Mouse (Mus musculus) lung, postnatal 0 days (tissue): ENCODE data around the gene Rgs12. TPM values are rescaled to one million over a fixed set of nuclear protein-coding genes. Genes with fewer than 3 reads are reported as not detected.
A peak's percentile ranks its signal among the peaks of the same experiment; 100 is the strongest.

ENCODE experiments used
- ATAC-seq: fragments of 200-750 bp; cut with Nextera tagmentation; 2 replicates; pipeline ENCODE4 v1.8.0; 2017; ENCODE audit warnings: moderate library complexity
- DNase-seq: peaks from one replicate; pipeline ENCODE4 v3.0.0-alpha.2; 2016; ENCODE audit warnings: low spot score
- H3K27ac ChIP-seq: fragments of 300-500 bp; sonication (generic); 2 replicates; pipeline ENCODE4 v1.5.1; 2014; ENCODE audit warnings: antibody characterized with exemption, mild to moderate bottlenecking, low read length, mixed read lengths
- H3K27me3 ChIP-seq: fragments of 300-500 bp; sonication (generic); replicated peaks from 2 replicates; pipeline ENCODE4 v1.6.1; 2014; ENCODE audit warnings: low read length, mixed read lengths; ENCODE audit not compliant: insufficient read depth
- H3K36me3 ChIP-seq: fragments of 300-500 bp; sonication (generic); 2 replicates; pipeline ENCODE4 v1.6.1; 2014; ENCODE audit warnings: low read length, mixed read lengths; ENCODE audit not compliant: insufficient read depth
- H3K4me1 ChIP-seq: fragments of 300-500 bp; sonication (generic); 2 replicates; pipeline ENCODE4 v1.6.1; 2014; ENCODE audit warnings: antibody characterized with exemption, low read depth, low read length, mixed read lengths; ENCODE audit not compliant: insufficient read depth
- H3K4me2 ChIP-seq: fragments of 300-500 bp; sonication (generic); replicated peaks from 2 replicates; pipeline ENCODE4 v1.6.1; 2014; ENCODE audit warnings: low read depth, mild to moderate bottlenecking, low read length, moderate library complexity, mixed read lengths
- H3K4me3 ChIP-seq: fragments of 300-500 bp; sonication (generic); 2 replicates; pipeline ENCODE4 v1.5.1; 2014; ENCODE audit warnings: low read depth, low read length
- H3K9ac ChIP-seq: fragments of 300-500 bp; sonication (generic); replicated peaks from 2 replicates; pipeline ENCODE4 v1.6.1; 2014; ENCODE audit warnings: low read depth, mild to moderate bottlenecking
- H3K9me3 ChIP-seq: fragments of 300-500 bp; sonication (generic); 2 replicates; pipeline ENCODE4 v1.6.1; 2016; ENCODE audit warnings: low read length, mixed read lengths
- CTCF ChIP-seq: IDR thresholded peaks from 2 replicates; pipeline ENCODE4 v1.5.1; 2016; ENCODE audit warnings: antibody characterized with exemption, mild to moderate bottlenecking
- EP300 ChIP-seq: IDR thresholded peaks from 2 replicates; pipeline ENCODE4 v1.6.1; 2016; ENCODE audit warnings: antibody characterized with exemption, mild to moderate bottlenecking, control low read depth
- WGBS: fragments of 180-500 bp; shearing (Covaris S2); extraction: QIAGEN DNeasy Blood & Tissue Kit; methylation state at CpG from one replicate; pipeline ENCODE4 v1.1.7; 2014; 5-methylcytosine and 5-hydroxymethylcytosine counted together
- polyA plus RNA-seq: library from polyadenylated mRNA; unstranded; fragments of >200 nt; fragmentation: Nextera tagmentation; extraction: Ambion mirVana; gene quantifications from 2 replicates; pipeline ENCODE4 v1.2.1, GENCODE M21; 2015

Gene Rgs12
- polyA plus RNA-seq, 1 experiment from 2014 or later, result 45.5 TPM

- no peak for ATAC-seq
- H3K9me3 ChIP-seq, result no peaks in the 10 kb centered on the region
- H3K4me1 ChIP-seq, result no peaks in the 10 kb centered on the region
- no peak overlapping the region for H3K4me2 ChIP-seq
- TF ChIP-seq CTCF, result no peak
- TF ChIP-seq EP300, result no peak
- no peaks in the 10 kb centered on the region for H3K36me3 ChIP-seq
- H3K4me3 ChIP-seq, result no peak overlapping the region
- no peaks in the 10 kb centered on the region for H3K27me3 ChIP-seq
- H3K9ac ChIP-seq, result no peak overlapping the region
- DNase-seq, result no peak
- H3K27ac ChIP-seq, result no peak overlapping the region
- WGBS, result 57% methylated on average over 10 of the region's 10 CpGs
These were observed 7.4 kb upstream of the Rgs12 start for GRCm38 (mm10) chr5:34941710-34942470.

DNA sequence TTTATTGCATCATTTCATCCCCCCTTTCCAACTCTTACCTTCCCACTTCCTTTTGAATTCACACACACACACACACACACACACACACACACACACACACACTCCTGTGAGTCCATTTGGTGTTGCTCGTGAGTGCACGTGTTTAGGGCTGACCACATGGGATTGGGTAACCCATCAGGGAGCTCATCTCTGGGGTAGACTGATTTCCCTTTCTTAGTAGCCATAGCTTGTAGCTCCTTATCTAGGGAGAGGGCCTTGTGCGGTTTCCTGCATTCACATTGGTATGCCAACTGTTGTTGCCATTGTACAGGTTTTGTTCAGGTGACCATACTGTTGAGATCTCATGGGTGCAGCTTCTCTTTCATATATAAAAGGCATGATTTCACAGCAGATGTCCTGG lies 5.8 kb upstream of the Rgs12 start:
- no peaks in the 10 kb centered on the region for H3K36me3 ChIP-seq
- H3K27me3 ChIP-seq, result no peaks in the 10 kb centered on the region
- H3K4me3 ChIP-seq, result no peak overlapping the region
- H3K27ac ChIP-seq, result no peak overlapping the region
- ATAC-seq (no peak), DNase-seq (no peak)
- TF ChIP-seq EP300, result no peak
- TF ChIP-seq CTCF, result no peak
- 88% methylated on average over 3 of the region's 3 CpGs for WGBS
- H3K9me3 ChIP-seq, result no peaks in the 10 kb centered on the region
- H3K4me1 ChIP-seq, result no peaks in the 10 kb centered on the region
- no peak overlapping the region for H3K9ac ChIP-seq
- no peak overlapping the region for H3K4me2 ChIP-seq

DNA sequence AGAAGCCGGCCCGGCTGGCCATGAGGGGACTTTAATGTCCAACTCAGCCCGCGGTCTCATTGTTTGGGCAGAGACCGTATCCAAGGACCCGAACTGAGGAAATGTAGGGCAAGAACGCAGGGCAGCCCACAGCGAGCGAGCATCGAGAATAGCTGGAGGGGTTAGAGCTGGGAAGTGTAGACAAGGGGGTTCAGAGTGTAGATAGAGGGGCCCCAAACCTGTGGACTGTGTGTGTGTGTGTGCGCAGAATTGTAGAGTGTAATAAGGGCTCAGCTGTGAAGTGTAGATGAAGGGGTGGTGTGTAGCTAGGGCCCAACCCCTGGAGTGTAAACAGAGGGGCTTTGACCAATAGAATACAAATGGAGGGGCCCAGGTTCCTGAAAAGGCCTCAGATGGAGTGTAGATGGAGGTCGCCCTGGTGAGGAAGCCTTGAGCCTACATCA lies 545 bp downstream of the Rgs12 start:
- no peak for DNase-seq
- Histone ChIP-seq H3K4me2 (peak overlapping the region; percentile 88), H3K27me3 (no peaks in the 10 kb centered on the region), H3K4me1 (peaks cover 10% of the 10 kb centered on the region; the same call in 1 of the 2 replicates), H3K36me3 (no peaks in the 10 kb centered on the region), H3K9ac (peak overlapping the region; percentile 84), H3K4me3 (peak overlapping the region; percentile 79), H3K27ac (peak overlapping the region; percentile 85), H3K9me3 (no peaks in the 10 kb centered on the region)
- TF ChIP-seq EP300, result no peak
- no peak for TF ChIP-seq CTCF
- WGBS, result 2% methylated on average over 12 of the region's 12 CpGs
- ATAC-seq, result peak; percentile 9

- Histone ChIP-seq H3K9me3 (no peaks in the 10 kb centered on the region), H3K4me2 (peak overlapping the region; percentile 88), H3K36me3 (no peaks in the 10 kb centered on the region), H3K4me1 (peaks cover 14% of the 10 kb centered on the region; the same call in 1 of the 2 replicates), H3K27ac (peak overlapping the region; percentile 85; the same call in 1 of the 2 replicates), H3K4me3 (peak overlapping the region; percentile 79; the same call in 1 of the 2 replicates), H3K9ac (no peak overlapping the region; the same call in 1 of the 2 replicates), H3K27me3 (no peaks in the 10 kb centered on the region)
- no peak for TF ChIP-seq EP300
- TF ChIP-seq CTCF, result no peak
- WGBS, result 55% methylated on average over 6 of the region's 6 CpGs
- DNase-seq, result no peak
- ATAC-seq, result no peak
These were observed 1.4 kb downstream of the Rgs12 start for GRCm38 (mm10) chr5:34950486-34951160.

DNA sequence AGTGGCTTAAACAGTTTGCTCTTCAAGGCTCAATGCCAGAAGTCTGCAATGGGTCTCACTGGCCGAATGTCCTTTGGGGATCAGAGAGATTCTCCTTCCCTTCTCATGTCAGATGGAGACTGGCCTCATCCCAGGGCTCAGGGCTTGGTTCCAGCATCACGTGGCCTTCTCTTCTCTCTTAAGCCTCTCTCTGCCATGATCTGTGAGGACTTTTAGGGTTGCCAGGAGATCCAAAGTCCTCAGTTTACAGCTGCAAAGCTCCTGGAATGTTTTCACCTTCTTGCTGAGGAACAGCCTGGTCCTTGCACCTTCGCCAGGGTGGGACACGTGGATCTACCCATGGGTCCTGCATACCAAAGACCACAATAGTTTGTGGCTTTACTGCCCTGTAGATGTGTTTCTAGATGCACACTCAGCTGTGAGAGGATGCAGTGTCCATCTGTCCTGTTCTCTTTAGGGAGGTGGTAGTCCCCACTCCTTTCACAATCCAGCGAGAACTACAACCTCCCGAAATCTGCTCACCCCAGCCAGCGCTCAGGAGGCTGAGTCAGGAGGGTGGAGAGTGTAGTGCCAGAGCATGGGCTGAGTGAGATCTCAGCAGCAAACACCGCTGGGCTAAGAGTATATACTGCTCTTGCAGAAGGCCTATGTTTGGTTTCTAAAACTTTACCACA lies 2.1 kb downstream of the Rgs12 start:
- DNase-seq (no peak), ATAC-seq (no peak)
- 86% methylated on average over 8 of the region's 8 CpGs for WGBS
- H3K27ac ChIP-seq, result no peak overlapping the region
- no peaks in the 10 kb centered on the region for H3K27me3 ChIP-seq
- H3K4me2 ChIP-seq, result peak overlapping the region; percentile 88; the same call in 1 of the 2 replicates
- H3K4me3 ChIP-seq, result 0 out of 2 replicates have a peak overlapping the region, but pooled peaks have one; percentile 5
- no peak overlapping the region; the same call in 1 of the 2 replicates for H3K9ac ChIP-seq
- no peaks in the 10 kb centered on the region for H3K9me3 ChIP-seq
- no peaks in the 10 kb centered on the region for H3K36me3 ChIP-seq
- peaks cover 18% of the 10 kb centered on the region; the same call in 1 of the 2 replicates for H3K4me1 ChIP-seq
- TF ChIP-seq CTCF, result no peak
- TF ChIP-seq EP300, result no peak

DNA sequence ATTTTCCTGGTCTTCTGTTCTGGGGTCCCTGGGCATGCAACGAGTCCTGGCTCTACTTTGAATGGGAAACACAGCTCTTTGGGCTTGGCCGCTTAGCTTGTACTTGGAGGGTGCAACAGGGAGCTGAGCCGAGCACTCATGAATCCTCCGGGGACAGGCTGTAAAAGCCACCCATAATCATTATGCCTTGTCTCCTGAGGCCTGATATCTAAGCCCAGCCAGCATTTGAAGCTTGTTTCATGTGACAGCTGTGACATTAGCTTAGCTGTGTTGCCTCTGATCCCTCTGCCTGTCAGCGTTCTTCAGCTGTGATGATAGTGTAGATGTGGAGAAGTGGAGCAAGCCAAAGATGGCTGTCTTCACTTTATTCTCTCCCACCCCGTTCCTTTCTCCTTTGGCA lies 5.3 kb downstream of the Rgs12 start:
- H3K27ac ChIP-seq, result no peak overlapping the region
- no peak overlapping the region for H3K4me2 ChIP-seq
- no peaks in the 10 kb centered on the region for H3K27me3 ChIP-seq
- no peaks in the 10 kb centered on the region for H3K9me3 ChIP-seq
- no peak for DNase-seq
- H3K4me1 ChIP-seq, result peaks cover 24% of the 10 kb centered on the region
- ATAC-seq, result no peak
- 77% methylated on average over 6 of the region's 6 CpGs for WGBS
- no peak overlapping the region for H3K4me3 ChIP-seq
- H3K36me3 ChIP-seq, result no peaks in the 10 kb centered on the region
- TF ChIP-seq EP300, result no peak
- TF ChIP-seq CTCF, result no peak
- no peak overlapping the region for H3K9ac ChIP-seq
